Mouse (Mus musculus): ENCODE results near the gene Jade2.

- no peak for TF ChIP-seq CTCF (conservative IDR thresholded peaks at IDR 0.05; ENCODE audit: low read length)
- TF ChIP-seq NANOG (IDR thresholded peaks at IDR 0.05; ENCODE audit: borderline replicate concordance, low read length) = no peak
- TF ChIP-seq POU5F1 (IDR thresholded peaks at IDR 0.05; ENCODE audit: borderline replicate concordance, low read length) = no peak
Measured at GRCm38 (mm10) chr11:51867261-51867660, 9.8 kb upstream of the Jade2 start.

All from E14TG2a.4 (cell line).